Mouse (Mus musculus) common myeloid progenitor, adult 5-6 weeks (primary cell): ENCODE data around the gene 4930435E12Rik. TPM values are rescaled to one million over a fixed set of nuclear protein-coding genes. Genes with fewer than 3 reads are reported as not detected.
A peak's percentile ranks its signal among the peaks of the same experiment; 100 is the strongest.
"Not testable (repeated sequence)": the region's sequence is repeated elsewhere in the genome, so short reads cannot be mapped to it uniquely, and the experiment has no call there.

Source experiments
- ATAC-seq: replicated peaks from 2 replicates; pipeline ENCODE4 v1.8.0; 2016; ENCODE audit warnings: low read depth, mild to moderate bottlenecking, moderate TSS enrichment, inconsistent platforms; ENCODE audit not compliant: poor library complexity, severe bottlenecking
- total RNA-seq: library from RNA; stranded (forward); fragments of 200-1000, 187-1606 nt; gene quantifications from 2 replicates; pipeline ENCODE4 v1.2.3, GENCODE M21; 2017

Gene 4930435E12Rik
- not detected in 2 replicates for total RNA-seq

- no peak for ATAC-seq
Measured at GRCm38 (mm10) chr16:38828649-38829048, at the start of gene 4930435E12Rik. TSS of gene 4930435E12Rik (minus strand) at chr16:38828749.

- ATAC-seq, result no peak
Measured at GRCm38 (mm10) chr16:38874481-38874880, 45.9 kb upstream of the 4930435E12Rik start.

- ATAC-seq, result no peak
Measured at GRCm38 (mm10) chr16:38873231-38873630, 44.7 kb upstream of the 4930435E12Rik start.

- no peak for ATAC-seq
Measured at GRCm38 (mm10) chr16:38864358-38864757, 35.8 kb upstream of the 4930435E12Rik start.

GRCm38 (mm10) chr16:38860548-38860947 lies 32.0 kb upstream of the 4930435E12Rik start:
- ATAC-seq, result no peak

- ATAC-seq, result peak; percentile 58; the same call in 1 of the 2 replicates
Measured at GRCm38 (mm10) chr16:38858120-38858749, 29.7 kb upstream of the 4930435E12Rik start.

GRCm38 (mm10) chr16:38812521-38812920 lies 16.0 kb downstream of the 4930435E12Rik start:
- peak; percentile 99 for ATAC-seq

- no peak for ATAC-seq
Measured at GRCm38 (mm10) chr16:38810196-38810595, 18.4 kb downstream of the 4930435E12Rik start.

GRCm38 (mm10) chr16:38807796-38808195 lies 20.8 kb downstream of the 4930435E12Rik start:
- ATAC-seq, result not testable (repeated sequence)

GRCm38 (mm10) chr16:38800091-38800490 lies 28.5 kb downstream of the 4930435E12Rik start, which contains the start of gene Upk1b:
TSS of gene Upk1b (minus strand) at chr16:38800328.
- peak; percentile 89 for ATAC-seq

GRCm38 (mm10) chr16:38798957-38799450 lies 29.5 kb downstream of the 4930435E12Rik start:
- no peak for ATAC-seq

- ATAC-seq, result no peak
Measured at GRCm38 (mm10) chr16:38793120-38793519, 35.4 kb downstream of the 4930435E12Rik start.

- no peak for ATAC-seq
Measured at GRCm38 (mm10) chr16:38789966-38790365, 38.6 kb downstream of the 4930435E12Rik start.

GRCm38 (mm10) chr16:38789016-38789415 lies 39.5 kb downstream of the 4930435E12Rik start:
- ATAC-seq, result peak; percentile 79

GRCm38 (mm10) chr16:38785301-38785700 lies 43.2 kb downstream of the 4930435E12Rik start:
- no peak for ATAC-seq

- ATAC-seq, result no peak
Measured at GRCm38 (mm10) chr16:38782524-38783067, 46.0 kb downstream of the 4930435E12Rik start.

GRCm38 (mm10) chr16:38781946-38782345 lies 46.6 kb downstream of the 4930435E12Rik start:
- ATAC-seq, result no peak

GRCm38 (mm10) chr16:38780960-38781572 lies 47.5 kb downstream of the 4930435E12Rik start:
- ATAC-seq, result no peak

GRCm38 (mm10) chr16:38776342-38776741 lies 52.2 kb downstream of the 4930435E12Rik start:
- no peak for ATAC-seq

GRCm38 (mm10) chr16:38774964-38775746 lies 53.4 kb downstream of the 4930435E12Rik start:
- no peak for ATAC-seq
